Mouse (Mus musculus): ENCODE measurements around the gene Tmem40.

Gene Tmem40

GRCm38 (mm10) chr6:115701302-115701701 lies 60.9 kb downstream of the Tmem40 start:
- DNase-seq (ENCODE audit: low spot score): no peak

DNA sequence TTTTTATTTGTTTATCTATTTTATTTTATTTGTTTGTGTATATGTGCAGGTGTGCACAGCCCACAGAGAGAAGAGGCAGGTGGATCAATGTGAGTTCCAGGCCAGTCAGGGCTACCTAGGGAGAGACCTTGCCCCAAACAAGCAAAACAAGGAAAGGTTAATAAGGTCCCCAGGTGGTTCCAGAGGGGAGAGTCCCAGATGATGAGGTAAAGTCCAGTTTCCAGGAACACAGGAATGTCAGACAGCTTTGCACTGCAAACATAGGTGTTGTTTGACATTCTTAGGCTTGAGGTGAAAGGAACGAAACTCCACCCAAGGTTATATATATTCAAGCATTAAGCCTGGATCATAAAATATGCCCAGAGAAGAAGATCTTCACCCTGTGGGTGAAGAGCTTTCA lies 61.4 kb downstream of the Tmem40 start:
- DNase-seq (ENCODE audit: low spot score): no peak

- DNase-seq (ENCODE audit: low spot score): no peak
Observed at GRCm38 (mm10) chr6:115698699-115699098, 63.5 kb downstream of the Tmem40 start.

DNA sequence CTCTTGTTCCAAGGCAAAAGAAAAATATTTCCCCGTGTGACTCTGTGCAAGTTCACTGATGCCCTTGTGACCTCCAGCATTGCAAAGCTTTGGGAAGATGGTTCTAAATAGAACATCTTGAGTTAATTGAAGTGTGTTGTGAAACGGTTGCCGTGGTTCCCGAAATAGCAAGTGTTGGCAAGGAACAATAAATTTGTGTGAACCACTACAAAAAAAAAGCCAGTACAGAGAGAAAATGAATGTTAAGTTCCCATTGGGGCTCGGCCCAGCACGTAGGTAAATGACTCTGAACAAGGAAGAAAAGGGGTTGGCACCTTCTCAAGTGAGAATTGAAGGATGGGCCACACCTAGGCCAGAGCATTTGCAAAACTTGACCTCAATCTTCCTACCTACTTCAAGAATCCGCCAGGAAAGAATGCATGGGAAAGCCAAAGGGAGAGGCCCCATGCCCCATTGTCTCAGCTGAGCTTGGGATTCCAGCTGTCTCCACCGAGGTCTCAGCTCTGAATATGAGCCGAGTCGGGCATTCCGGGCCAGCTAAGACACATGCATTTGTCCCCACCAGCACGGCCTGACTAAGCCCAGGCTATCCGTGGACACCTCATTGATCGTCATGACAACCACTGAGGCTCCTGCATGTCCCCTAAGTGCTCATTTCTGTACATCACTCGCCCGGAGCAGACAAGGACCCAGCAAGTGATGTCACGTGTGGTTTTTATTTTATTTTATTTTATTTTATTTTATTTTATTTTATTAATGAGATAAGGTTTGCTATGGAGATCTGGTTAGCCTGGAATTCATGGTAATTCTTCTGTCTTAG lies 64.3 kb downstream of the Tmem40 start:
- no peak for DNase-seq (ENCODE audit: low spot score)

GRCm38 (mm10) chr6:115696707-115697215 lies 65.4 kb downstream of the Tmem40 start:
- no peak for DNase-seq (ENCODE audit: low spot score)

GRCm38 (mm10) chr6:115695124-115695523 lies 67.1 kb downstream of the Tmem40 start:
- no peak for DNase-seq (ENCODE audit: low spot score)

DNA sequence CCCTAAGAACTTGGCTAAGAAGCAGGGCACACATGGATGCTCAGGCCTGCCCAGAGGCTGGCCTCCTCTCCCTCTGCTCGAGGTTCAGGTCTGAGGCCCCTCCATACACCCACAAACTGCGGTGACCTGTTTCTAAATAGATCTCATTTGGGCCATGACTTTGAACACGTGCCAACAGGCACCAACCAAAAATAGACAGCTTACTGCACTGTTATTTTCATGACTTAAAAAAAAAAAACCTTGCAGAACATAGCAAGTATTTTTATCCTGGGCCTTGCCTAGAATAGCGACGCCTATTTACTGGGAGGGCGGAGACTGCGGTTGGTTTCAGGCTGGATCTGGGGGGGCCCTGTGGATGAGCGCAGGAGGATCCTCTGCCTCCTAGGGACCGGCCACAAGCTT lies 67.8 kb downstream of the Tmem40 start:
- DNase-seq (ENCODE audit: low spot score): no peak

- no peak for DNase-seq (ENCODE audit: low spot score)
Observed at GRCm38 (mm10) chr6:115692963-115693730, 69.1 kb downstream of the Tmem40 start.

GRCm38 (mm10) chr6:115692163-115692950 lies 69.9 kb downstream of the Tmem40 start:
- no peak for DNase-seq (ENCODE audit: low spot score)

- DNase-seq (ENCODE audit: low spot score): no peak
Observed at GRCm38 (mm10) chr6:115690105-115690504, 72.1 kb downstream of the Tmem40 start.

- no peak for DNase-seq (ENCODE audit: low spot score)
Observed at GRCm38 (mm10) chr6:115688589-115688988, 73.6 kb downstream of the Tmem40 start.

DNA sequence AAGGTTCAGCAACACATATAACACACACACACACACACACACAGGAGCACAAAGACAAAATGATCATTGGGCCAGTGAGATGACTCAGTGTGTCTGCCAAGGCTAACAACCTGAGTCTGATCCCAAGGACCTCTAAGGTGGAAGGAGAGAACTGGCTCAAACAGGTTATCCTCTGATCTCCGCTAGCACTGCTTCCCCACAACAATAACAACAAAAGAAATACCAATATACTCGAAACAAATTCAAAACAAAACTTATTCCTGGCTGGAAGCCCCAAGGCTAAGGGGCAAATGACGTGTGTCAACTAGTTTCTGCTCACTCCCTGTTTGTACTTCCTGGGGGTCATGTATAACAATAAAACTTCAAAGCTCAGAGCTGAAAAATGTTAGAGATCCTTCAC lies 74.5 kb downstream of the Tmem40 start:
- DNase-seq (ENCODE audit: low spot score): no peak

GRCm38 (mm10) chr6:115684851-115685646 lies 77.2 kb downstream of the Tmem40 start:
- DNase-seq (ENCODE audit: low spot score): no peak

GRCm38 (mm10) chr6:115684271-115684670 lies 77.9 kb downstream of the Tmem40 start:
- DNase-seq (ENCODE audit: low spot score): no peak

DNA sequence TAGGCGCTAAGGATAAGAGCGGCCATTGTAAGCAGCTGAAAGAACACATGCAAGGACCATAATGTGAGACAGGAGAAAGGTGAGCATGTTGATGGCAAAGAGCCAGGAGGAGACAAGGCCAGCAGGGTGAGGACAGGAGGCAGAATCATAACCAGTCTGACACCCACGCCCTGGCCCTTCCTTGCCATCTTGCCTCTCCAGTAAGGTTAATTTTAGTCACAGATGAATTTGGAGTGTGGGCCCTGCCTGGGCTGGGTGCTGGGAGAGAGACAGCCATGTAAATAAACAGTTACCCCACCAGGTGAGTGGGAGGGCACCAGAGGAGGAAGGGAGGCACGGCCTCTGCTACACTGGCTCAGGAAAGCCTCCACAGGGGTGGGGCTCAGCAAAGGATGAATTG lies 81.1 kb downstream of the Tmem40 start:
- no peak for DNase-seq (ENCODE audit: low spot score)

All from spleen, adult 12 weeks (tissue).